Mouse (Mus musculus) cerebellum, adult 9-10 months (tissue): ENCODE data around the gene Rad51c.

Source experiments
- DNase-seq: peaks from one replicate; pipeline ENCODE4 v3.0.0; 2022

The Rad51c gene

DNA sequence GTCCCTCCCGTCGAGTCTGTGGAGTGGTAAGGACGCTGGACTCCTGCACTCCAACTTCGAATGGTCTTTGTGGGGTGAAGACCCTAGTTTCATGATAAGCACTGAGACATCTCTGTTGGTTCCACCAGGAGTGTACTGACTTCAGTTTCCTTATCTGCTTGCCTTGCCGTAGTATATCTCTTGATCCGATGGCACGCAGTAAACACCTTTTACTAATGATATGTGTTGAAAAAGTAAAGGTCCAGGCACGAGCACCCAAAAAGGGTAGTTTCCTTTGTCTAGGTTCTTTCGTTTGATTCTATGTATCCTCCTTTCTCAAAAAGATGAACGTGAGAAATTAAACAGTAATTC, 45.5 kb downstream of the Rad51c start:
- no peak for DNase-seq

DNA sequence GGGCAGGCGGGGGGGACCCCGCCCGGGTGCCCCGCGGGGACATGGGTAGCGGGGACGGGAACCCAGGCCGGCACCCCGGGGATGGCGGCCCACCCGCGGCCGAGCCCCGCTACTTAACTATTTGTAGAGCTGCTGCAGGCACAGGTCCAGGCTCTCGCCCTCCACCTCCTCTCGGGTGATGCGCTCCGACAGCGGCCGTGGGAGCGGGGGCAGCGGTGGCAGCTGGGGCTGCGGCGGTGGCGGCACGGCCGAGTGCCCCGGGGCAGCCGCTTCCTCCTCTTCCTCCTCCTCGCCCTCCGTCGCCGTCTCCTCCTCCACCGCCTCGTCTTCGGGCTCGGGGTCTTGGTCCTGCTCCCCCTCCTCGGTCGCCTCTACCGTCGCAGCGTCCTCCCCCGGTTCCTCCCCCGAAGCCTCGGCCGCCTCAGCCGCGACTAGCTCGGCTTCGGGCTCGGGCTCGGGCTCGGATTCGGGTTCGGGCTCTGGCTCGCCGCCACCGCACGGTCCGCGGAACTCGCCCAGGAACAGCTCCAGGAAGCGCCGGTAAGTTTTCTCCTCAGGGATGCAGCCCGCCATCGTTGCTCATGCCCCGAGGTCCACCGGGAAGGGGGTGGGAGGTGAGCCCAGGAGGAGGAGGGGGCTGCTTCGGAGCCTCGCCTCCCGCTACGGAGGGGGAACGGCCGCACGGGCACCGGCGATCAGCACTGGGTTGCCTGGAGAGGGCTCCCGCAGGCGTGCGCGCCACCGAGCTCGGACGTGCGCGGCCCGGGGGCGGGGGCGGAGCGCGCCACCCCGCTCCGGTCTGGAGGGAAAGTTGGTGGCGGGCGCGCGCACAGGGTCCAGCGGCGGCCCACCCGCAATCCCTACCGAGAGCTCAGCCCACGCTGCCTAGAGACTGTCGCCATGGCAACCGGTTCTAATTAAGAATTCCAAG, 46.2 kb downstream of the Rad51c start, which contains the start of gene Ppm1e:
Gene Ppm1e, minus strand, starts transcription at position 693 of the 931 bp plus-strand sequence.
- DNase-seq, result peak; percentile 55

DNA sequence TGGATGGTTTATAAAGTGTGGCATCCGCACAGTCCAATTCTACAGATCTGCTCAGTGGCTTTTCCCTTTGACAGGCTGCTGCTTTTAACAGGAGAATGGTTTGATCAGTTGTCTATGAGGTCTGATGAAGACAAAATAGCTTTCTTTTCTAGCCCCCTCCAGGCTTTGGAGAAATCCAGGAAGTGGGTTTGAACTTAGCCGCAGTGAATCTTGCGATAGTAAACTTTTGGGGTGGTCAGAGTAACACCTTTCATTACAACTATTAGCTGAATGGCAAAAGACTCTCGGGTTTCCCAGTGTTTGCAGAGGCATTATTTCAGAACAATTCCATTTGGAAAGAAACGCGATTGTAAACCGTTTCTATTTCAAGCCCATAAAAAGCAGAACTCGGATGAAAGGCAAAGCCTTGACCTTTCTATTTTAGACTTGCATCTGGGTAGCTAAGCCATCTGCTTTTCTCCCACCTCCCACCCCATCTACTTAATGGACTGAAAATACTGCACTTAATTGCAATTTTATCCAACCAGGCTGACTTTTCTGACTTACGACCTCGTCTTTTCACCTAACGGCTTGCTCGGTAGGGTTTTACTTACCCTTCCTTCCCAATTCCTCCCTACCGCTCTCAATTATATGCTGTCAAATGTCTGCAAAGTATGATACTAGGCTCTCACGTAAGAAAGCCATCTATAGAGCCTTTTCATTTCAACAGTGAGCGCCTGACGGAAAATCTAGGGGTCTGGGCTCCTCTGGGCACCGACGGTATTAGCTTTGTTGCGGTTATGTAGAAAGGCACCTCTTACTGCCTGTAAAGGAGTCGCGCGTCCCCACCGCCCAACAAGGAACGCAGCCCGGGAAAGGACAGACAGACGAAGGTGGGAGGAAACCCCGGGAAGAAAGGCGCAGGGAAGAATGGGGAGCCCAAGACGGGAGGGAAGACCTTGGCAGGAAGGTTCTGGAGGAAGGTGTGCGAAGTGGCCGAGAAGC, 47.1 kb downstream of the Rad51c start:
- no peak for DNase-seq

DNA sequence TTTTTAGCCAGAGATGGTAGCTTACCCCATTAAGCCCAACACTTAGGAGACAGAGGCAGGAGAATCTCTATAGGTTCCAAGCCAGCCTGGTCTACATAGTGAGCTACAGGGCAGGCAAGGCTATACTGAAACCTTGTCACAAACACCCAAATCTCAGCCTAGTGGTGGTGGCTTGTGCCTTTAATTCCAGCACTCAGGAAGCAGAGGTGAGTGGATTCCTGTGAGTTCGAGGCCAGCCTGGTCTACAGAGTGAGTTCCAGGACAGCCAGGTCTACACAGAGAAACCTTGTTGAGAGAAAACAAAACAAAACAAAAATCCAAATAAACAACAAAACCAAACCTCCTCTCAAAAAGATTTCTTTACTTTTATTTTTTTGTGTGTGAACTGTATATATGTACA, 49.9 kb downstream of the Rad51c start:
- DNase-seq, result no peak

DNA sequence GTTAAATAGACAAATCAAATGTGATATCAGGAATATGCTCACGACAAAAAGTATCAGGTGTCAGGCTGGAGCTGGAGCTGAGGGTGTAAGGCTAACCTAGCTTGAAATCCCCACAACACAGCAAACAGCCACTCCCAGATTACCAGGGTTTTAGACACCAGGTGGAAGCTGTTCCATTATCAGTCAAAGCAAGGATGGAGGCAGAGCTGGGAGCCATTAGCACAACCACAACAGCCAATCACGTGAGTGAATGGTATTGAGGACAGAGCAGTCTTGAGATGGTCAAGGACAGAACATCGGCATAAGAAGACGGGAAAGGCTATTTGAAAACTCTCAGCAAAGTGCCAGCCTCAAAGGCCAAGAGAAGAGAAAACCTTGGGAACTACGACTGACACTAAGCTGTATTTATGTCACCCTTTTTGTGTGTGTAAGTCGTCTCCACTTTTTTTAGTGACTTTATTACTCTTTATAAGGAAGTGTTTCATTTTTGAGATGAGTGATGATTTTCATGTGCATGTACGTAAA, 51.0 kb downstream of the Rad51c start:
- DNase-seq, result no peak
